Mouse (Mus musculus) CD8-positive naive resting alpha-beta T cell, adult 2 months (primary cell): Measurements from ENCODE around the gene Amn1.
"Not testable (repeated sequence)": the region's sequence is repeated elsewhere in the genome, so short reads cannot be mapped to it uniquely, and the experiment has no call there.

ENCODE experiments used
- DNase-seq, 2 experiments: peaks; one replicate each; pipeline ENCODE4 v3.0.0; 2022; ENCODE audit warnings: low read depth in 2 of 2, low spot score in 2 of 2

The Amn1 gene

GRCm38 (mm10) chr6:149188041-149188924 lies at the start of gene Amn1:
Amn1 (minus strand) TSS chr6:149188712.
- DNase-seq: peak; percentile 87 to 92

GRCm38 (mm10) chr6:149236807-149237206 lies 48.3 kb upstream of the Amn1 start:
- DNase-seq: no peak

- no peak for DNase-seq
Measured at GRCm38 (mm10) chr6:149233918-149234317, 45.4 kb upstream of the Amn1 start.

- DNase-seq: no peak
Measured at GRCm38 (mm10) chr6:149224751-149225150, 36.2 kb upstream of the Amn1 start.

GRCm38 (mm10) chr6:149221296-149221695 lies 32.8 kb upstream of the Amn1 start:
- DNase-seq: no peak

- no peak for DNase-seq
Measured at GRCm38 (mm10) chr6:149198572-149198971, 10.1 kb upstream of the Amn1 start.

GRCm38 (mm10) chr6:149197116-149197515 lies 8.6 kb upstream of the Amn1 start:
- no peak for DNase-seq

- DNase-seq: no peak
Measured at GRCm38 (mm10) chr6:149193276-149193905, 4.9 kb upstream of the Amn1 start.

GRCm38 (mm10) chr6:149191951-149192350 lies 3.4 kb upstream of the Amn1 start:
- not testable (repeated sequence) for DNase-seq

GRCm38 (mm10) chr6:149189340-149189922 lies 919 bp upstream of the Amn1 start:
- no peak for DNase-seq

- no peak for DNase-seq
Measured at GRCm38 (mm10) chr6:149188925-149189257, 379 bp upstream of the Amn1 start.

GRCm38 (mm10) chr6:149187371-149187770 lies 1.1 kb downstream of the Amn1 start:
- no peak for DNase-seq

- DNase-seq: no peak
Measured at GRCm38 (mm10) chr6:149184007-149184406, 4.5 kb downstream of the Amn1 start.

- DNase-seq: no peak
Measured at GRCm38 (mm10) chr6:149179064-149179463, 9.4 kb downstream of the Amn1 start.

GRCm38 (mm10) chr6:149174932-149175570 lies 13.5 kb downstream of the Amn1 start:
- DNase-seq: no peak

- no peak for DNase-seq
Measured at GRCm38 (mm10) chr6:149173831-149174625, 14.5 kb downstream of the Amn1 start.

GRCm38 (mm10) chr6:149169965-149170364 lies 18.5 kb downstream of the Amn1 start:
- not testable (repeated sequence) for DNase-seq

- DNase-seq: no peak
Measured at GRCm38 (mm10) chr6:149168436-149168835, 20.1 kb downstream of the Amn1 start.

GRCm38 (mm10) chr6:149167672-149168071 lies 20.8 kb downstream of the Amn1 start:
- DNase-seq: no peak

GRCm38 (mm10) chr6:149167038-149167437 lies 21.5 kb downstream of the Amn1 start:
- not testable (repeated sequence) for DNase-seq
